Mouse (Mus musculus) frontal cortex, postnatal 14 days (tissue): ENCODE measurements at regions not wholly inside any gene's neighbourhood (a gene's known extent, or its start where the extent isn't known, plus 50 kb on each side); places are given as distances from the start of the nearest gene placed in this dataset.

ENCODE experiments used
- DNase-seq, 2 experiments: peaks; one replicate each; pipeline ENCODE4 v3.0.0; 2022; ENCODE audit warnings: low spot score in 2 of 2

- no peak for DNase-seq
Measured at GRCm38 (mm10) chr7:64060051-64060450, 93.6 kb upstream of the Trpm1 start.

GRCm38 (mm10) chr7:64058282-64058872, 95.3 kb upstream of the Trpm1 start:
- no peak for DNase-seq

- no peak for DNase-seq
Measured at GRCm38 (mm10) chr7:64057873-64058272, 95.8 kb upstream of the Trpm1 start.

- DNase-seq, result no peak
Measured at GRCm38 (mm10) chr7:64056498-64056897, 97.1 kb upstream of the Trpm1 start.

GRCm38 (mm10) chr7:64054996-64055395, 98.6 kb upstream of the Trpm1 start:
- DNase-seq, result no peak

- no peak for DNase-seq
Measured at GRCm38 (mm10) chr7:64053766-64054165, 99.9 kb upstream of the Trpm1 start.

- no peak for DNase-seq
Measured at GRCm38 (mm10) chr7:64052400-64052799, 101.2 kb upstream of the Trpm1 start.

- no peak for DNase-seq
Measured at GRCm38 (mm10) chr7:64050826-64051401, 102.7 kb upstream of the Trpm1 start.

GRCm38 (mm10) chr7:64050246-64050645, 103.4 kb upstream of the Trpm1 start:
- DNase-seq, result no peak

GRCm38 (mm10) chr7:64049183-64049965, 104.3 kb upstream of the Trpm1 start:
- no peak for DNase-seq

GRCm38 (mm10) chr7:64048452-64049182, 105.0 kb upstream of the Trpm1 start:
- peak in 1 of 2 experiments; percentile 53 for DNase-seq

GRCm38 (mm10) chr7:64047831-64048230, 105.8 kb upstream of the Trpm1 start:
- no peak for DNase-seq

GRCm38 (mm10) chr7:64045292-64045691, 106.6 kb upstream of the Klf13 start:
- no peak for DNase-seq

- no peak for DNase-seq
Measured at GRCm38 (mm10) chr7:64042978-64043377, 104.3 kb upstream of the Klf13 start.

GRCm38 (mm10) chr7:64041303-64041702, 102.6 kb upstream of the Klf13 start:
- DNase-seq, result no peak

- DNase-seq, result no peak
Measured at GRCm38 (mm10) chr7:64040026-64040737, 101.5 kb upstream of the Klf13 start.

GRCm38 (mm10) chr7:64037701-64038231, 99.1 kb upstream of the Klf13 start:
- DNase-seq, result no peak

GRCm38 (mm10) chr7:64036154-64036553, 97.4 kb upstream of the Klf13 start:
- DNase-seq, result no peak

GRCm38 (mm10) chr7:64035025-64035606, 96.4 kb upstream of the Klf13 start:
- DNase-seq, result no peak

GRCm38 (mm10) chr7:64034493-64034892, 95.8 kb upstream of the Klf13 start:
- DNase-seq, result no peak

GRCm38 (mm10) chr7:64033388-64033787, 94.7 kb upstream of the Klf13 start:
- no peak for DNase-seq
